9 mouse cellular contexts compared by ENCODE assay signal in the genomic region with DNA sequence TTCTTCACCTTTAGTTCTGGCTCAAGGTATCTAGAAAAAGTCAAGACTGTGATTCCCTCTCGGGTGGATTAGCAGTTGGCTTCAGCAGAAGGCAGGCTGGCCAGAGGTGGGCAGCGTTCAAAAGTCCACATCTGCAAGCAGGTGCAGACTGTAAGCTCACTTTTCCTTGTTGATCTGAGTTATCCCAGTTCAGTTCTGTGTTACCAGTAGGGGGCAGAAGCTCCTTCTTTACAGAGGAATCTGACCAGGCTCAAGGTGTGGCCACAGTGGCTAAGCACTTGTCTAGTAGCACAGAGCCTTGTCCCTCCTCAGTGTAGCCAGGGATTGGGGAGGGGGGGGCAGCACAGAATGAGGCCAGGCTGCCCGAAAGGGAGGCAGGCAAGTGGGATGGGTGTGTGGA. TPM values are rescaled to one million over a fixed set of nuclear protein-coding genes. Genes with fewer than 3 reads are reported as not detected.
A peak's percentile ranks its signal among the peaks of the same experiment; 100 is the strongest.
DNase-seq lines count a peak whose midpoint lies in the region; ATAC-seq and TF ChIP-seq lines count a peak whose summit lies in the region.
"Had no signal": no experiment of that assay in that cellular context is flagged by ENCODE, and none has a peak within 500 bp of the region (broad histone marks: within the 10 kb centered on the region; RNA-seq: fewer than 3 reads in every experiment).

No protein-coding gene starts in this region.

- DNase-seq in layer of hippocampus, adult 11-12 months (ENCODE audit: low spot score) = peak; percentile 78
- no peak for DNase-seq in layer of hippocampus, adult 8-10 months (ENCODE audit: low spot score in 2 of 2)
- peak; percentile 78 for DNase-seq in ES-CJ7 (ENCODE audit: low read depth, low spot score)
- peak; percentile 69 for DNase-seq in cerebellum, adult 11 months
- peak; percentile 61 for DNase-seq in heart, postnatal 0 days (ENCODE audit: low spot score)
- peak; percentile 67 to 81 for DNase-seq in kidney, postnatal 4 days
- DNase-seq in midbrain, postnatal 0 days (ENCODE audit: low spot score) = peak; percentile 73
- DNase-seq in ovary, postnatal 14 days (ENCODE audit: low spot score) = no peak

- H3K9me3 ChIP-seq in heart, postnatal 0 days (replicated peaks; ENCODE audit: control insufficient read depth, low read length) = no peaks in the 10 kb centered on the region
- H3K9me3 ChIP-seq in midbrain, postnatal 0 days (ENCODE audit: low read length) = no peaks in the 10 kb centered on the region
- H3K9me3 ChIP-seq: embryonic facial prominence, embryonic 12.5 days had no signal

- peak; percentile 59 for ATAC-seq in heart, postnatal 0 days (ENCODE audit: insufficient read depth, low read depth)
- no peak for ATAC-seq in midbrain, postnatal 0 days (ENCODE audit: low FRiP score)

- H3K9ac ChIP-seq in heart, postnatal 0 days (replicated peaks; ENCODE audit: low read depth, low read length) = no peak overlapping the region
- no peak overlapping the region for H3K9ac ChIP-seq in midbrain, postnatal 0 days (replicated peaks; ENCODE audit: low read length, poor library complexity, severe bottlenecking)
- H3K9ac ChIP-seq: embryonic facial prominence, embryonic 12.5 days had no signal

- no peak for TF ChIP-seq EP300 in heart, postnatal 0 days (IDR thresholded peaks at IDR 0.05; ENCODE audit: low read depth)

- H3K4me1 ChIP-seq in heart, postnatal 0 days (ENCODE audit: control insufficient read depth, insufficient read depth) = peaks cover 15% of the 10 kb centered on the region
- no peaks in the 10 kb centered on the region for H3K4me1 ChIP-seq in midbrain, postnatal 0 days (ENCODE audit: insufficient read depth, low read length)
- H3K4me1 ChIP-seq: embryonic facial prominence, embryonic 12.5 days had no signal

- 53% methylated on average over 3 of the region's 3 CpGs for WGBS in heart, postnatal 0 days
- 59% methylated on average over 3 of the region's 3 CpGs for WGBS in midbrain, postnatal 0 days

- peaks cover 88% of the 10 kb centered on the region for H3K36me3 ChIP-seq in heart, postnatal 0 days (replicated peaks; ENCODE audit: control insufficient read depth, insufficient read depth, low read length)
- H3K36me3 ChIP-seq in midbrain, postnatal 0 days (ENCODE audit: insufficient read depth, low read length) = peaks cover 77% of the 10 kb centered on the region

- H3K27ac ChIP-seq in heart, postnatal 0 days (ENCODE audit: low read depth) = no peak overlapping the region
- H3K27ac ChIP-seq in midbrain, postnatal 0 days (ENCODE audit: low read depth, low read length) = no peak overlapping the region
- H3K27ac ChIP-seq: embryonic facial prominence, embryonic 12.5 days had no signal

- H3K4me2 ChIP-seq in heart, postnatal 0 days (ENCODE audit: low read depth, low read length) = no peak overlapping the region
- H3K4me2 ChIP-seq in midbrain, postnatal 0 days (ENCODE audit: low read depth, low read length, poor library complexity, severe bottlenecking) = no peak overlapping the region
- H3K4me2 ChIP-seq: embryonic facial prominence, embryonic 12.5 days had no signal

- TF ChIP-seq CTCF in heart, postnatal 0 days (IDR thresholded peaks at IDR 0.05; ENCODE audit: low read depth) = peak; percentile 72
- peak; percentile 77 for TF ChIP-seq CTCF in midbrain, postnatal 0 days (IDR thresholded peaks at IDR 0.05)

- no peak overlapping the region for H3K4me3 ChIP-seq in heart, postnatal 0 days (ENCODE audit: low read depth, low read length)
- no peak overlapping the region for H3K4me3 ChIP-seq in midbrain, postnatal 0 days (ENCODE audit: low read depth, low read length)
- H3K4me3 ChIP-seq: embryonic facial prominence, embryonic 12.5 days had no signal

- H3K27me3 ChIP-seq in heart, postnatal 0 days (ENCODE audit: control insufficient read depth, insufficient read depth, low read length) = no peaks in the 10 kb centered on the region
- H3K27me3 ChIP-seq in midbrain, postnatal 0 days (ENCODE audit: insufficient read depth, low read length) = no peaks in the 10 kb centered on the region
- H3K27me3 ChIP-seq: embryonic facial prominence, embryonic 12.5 days had no signal

RNA-seq across cellular contexts. Expression of gene Sh2b3, which starts 22.4 kb away (rescaled TPM):
- 10 to 100 TPM; 19.6 to 21.6 (median 20.4) TPM for total RNA-seq in layer of hippocampus, adult 8-10 months (2022)
- total RNA-seq in heart, postnatal 0 days (2014; rRNA removed; ENCODE audit: low replicate concordance) = 58.5 and 60.4 TPM in 2 replicates
- polyA plus RNA-seq in heart, postnatal 0 days (2015; fragmentation: Nextera tagmentation; extraction: Ambion mirVana) = 10.1 and 11.4 TPM in 2 replicates
- total RNA-seq in midbrain, postnatal 0 days (2014; rRNA removed) = 21.5 and 23.8 TPM in 2 replicates
- 5.9 and 6.4 TPM in 2 replicates for polyA plus RNA-seq in midbrain, postnatal 0 days (2015; fragmentation: Nextera tagmentation; extraction: Ambion mirVana)

RNA-seq across cellular contexts. Expression of gene Pheta1, which starts 33.7 kb away (rescaled TPM):
- 1 to 10 TPM; 8.7 to 9.8 (median 9.0) TPM for total RNA-seq in layer of hippocampus, adult 8-10 months (2022)
- total RNA-seq in heart, postnatal 0 days (2014; rRNA removed; ENCODE audit: low replicate concordance) = 25.2 and 32.2 TPM in 2 replicates
- polyA plus RNA-seq in heart, postnatal 0 days (2015; fragmentation: Nextera tagmentation; extraction: Ambion mirVana) = 16.4 and 17.8 TPM in 2 replicates
- total RNA-seq in midbrain, postnatal 0 days (2014; rRNA removed) = 46.1 and 49.7 TPM in 2 replicates
- 29.8 and 33.1 TPM in 2 replicates for polyA plus RNA-seq in midbrain, postnatal 0 days (2015; fragmentation: Nextera tagmentation; extraction: Ambion mirVana)

Comparison
In these comparisons a context has a peak if more than half of its experiments do, and no peak if none do; other contexts are left out.
1. DNase-seq: peak in layer of hippocampus, adult 11-12 months (single experiment), ES-CJ7 (single experiment), cerebellum, adult 11 months (single experiment), heart, postnatal 0 days (single experiment), kidney, postnatal 4 days (2 of 2) and midbrain, postnatal 0 days (single experiment); none in layer of hippocampus, adult 8-10 months (0 of 2) and ovary, postnatal 14 days (single experiment).